Mouse (Mus musculus): ENCODE measurements around the gene Alpk3. TPM values are rescaled to one million over a fixed set of nuclear protein-coding genes. Genes with fewer than 3 reads are reported as not detected.
"Not testable (repeated sequence)": the region's sequence is repeated elsewhere in the genome, so short reads cannot be mapped to it uniquely, and the experiment has no call there.

The Alpk3 gene
- polyA plus RNA-seq, 1 experiment from 2014 or later = 0.97 TPM

GRCm38 (mm10) chr7:81133416-81133815, 76.0 kb downstream of the Alpk3 start:
- Histone ChIP-seq H3K9ac (ENCODE audit: low read length) (no peak overlapping the region), H3K27ac (ENCODE audit: low read length) (0 out of 2 replicates have a peak overlapping the region, but pooled peaks have one; percentile 4), H3K9me3 (ENCODE audit: control insufficient read depth, low read length) (no peaks in the 10 kb centered on the region), H3K27me3 (ENCODE audit: control insufficient read depth, insufficient read depth, low read depth, low read length) (no peaks in the 10 kb centered on the region), H3K4me3 (ENCODE audit: low read length) (no peak overlapping the region), H3K4me2 (ENCODE audit: low read depth, low read length) (no peak overlapping the region), H3K4me1 (replicated peaks; ENCODE audit: control insufficient read depth, insufficient read depth, low read length) (peaks cover 20% of the 10 kb centered on the region), H3K36me3 (ENCODE audit: control insufficient read depth, insufficient read depth, low read length) (no peaks in the 10 kb centered on the region)
- ATAC-seq (ENCODE audit: low read depth) = no peak
- WGBS = 65% methylated on average over 6 of the region's 6 CpGs

GRCm38 (mm10) chr7:81133941-81134340, 76.5 kb downstream of the Alpk3 start:
- Histone ChIP-seq H3K27ac (ENCODE audit: low read length) (no peak overlapping the region), H3K36me3 (ENCODE audit: control insufficient read depth, insufficient read depth, low read length) (no peaks in the 10 kb centered on the region), H3K4me2 (ENCODE audit: low read depth, low read length) (no peak overlapping the region), H3K4me1 (replicated peaks; ENCODE audit: control insufficient read depth, insufficient read depth, low read length) (peaks cover 20% of the 10 kb centered on the region), H3K4me3 (ENCODE audit: low read length) (no peak overlapping the region), H3K27me3 (ENCODE audit: control insufficient read depth, insufficient read depth, low read depth, low read length) (no peaks in the 10 kb centered on the region), H3K9me3 (ENCODE audit: control insufficient read depth, low read length) (no peaks in the 10 kb centered on the region), H3K9ac (ENCODE audit: low read length) (no peak overlapping the region)
- 79% methylated on average over 2 of the region's 2 CpGs for WGBS
- no peak for ATAC-seq (ENCODE audit: low read depth)

- H3K36me3 ChIP-seq (ENCODE audit: control insufficient read depth, insufficient read depth, low read length) = no peaks in the 10 kb centered on the region
- H3K9ac ChIP-seq (ENCODE audit: low read length) = peak overlapping the region; percentile 51
- WGBS = 5% methylated on average over 9 of the region's 9 CpGs
- peak overlapping the region; percentile 42 for H3K27ac ChIP-seq (ENCODE audit: low read length)
- ATAC-seq (ENCODE audit: low read depth) = peak; percentile 89
- peak overlapping the region; percentile 57 for H3K4me2 ChIP-seq (ENCODE audit: low read depth, low read length)
- no peaks in the 10 kb centered on the region for H3K27me3 ChIP-seq (ENCODE audit: control insufficient read depth, insufficient read depth, low read depth, low read length)
- H3K4me1 ChIP-seq (replicated peaks; ENCODE audit: control insufficient read depth, insufficient read depth, low read length) = peaks cover 20% of the 10 kb centered on the region
- H3K9me3 ChIP-seq (ENCODE audit: control insufficient read depth, low read length) = no peaks in the 10 kb centered on the region
- peak overlapping the region; percentile 26 for H3K4me3 ChIP-seq (ENCODE audit: low read length)
Observed at GRCm38 (mm10) chr7:81134614-81135067, 77.2 kb downstream of the Alpk3 start.

DNA sequence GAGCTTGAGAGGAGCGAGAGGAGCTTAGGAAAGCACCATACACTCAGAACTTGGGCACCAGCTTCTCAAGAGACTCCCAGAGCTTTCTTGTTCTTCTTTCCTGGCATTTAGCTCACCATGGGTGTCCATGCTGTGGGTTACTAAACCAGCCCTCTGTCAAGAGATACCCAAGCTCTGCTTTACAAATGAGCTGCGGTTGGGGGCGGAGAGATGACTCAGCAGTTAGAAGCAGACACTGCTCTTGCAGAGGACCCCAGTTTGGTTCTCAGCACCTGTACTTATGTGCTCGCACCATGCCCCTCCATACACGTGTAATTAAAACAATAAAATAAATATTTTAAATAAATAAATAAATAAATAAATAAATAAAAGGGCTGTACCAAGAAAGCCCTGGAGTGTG, 79.9 kb downstream of the Alpk3 start:
- H3K4me1 ChIP-seq (replicated peaks; ENCODE audit: control insufficient read depth, insufficient read depth, low read length) = peaks cover 20% of the 10 kb centered on the region
- H3K9me3 ChIP-seq (ENCODE audit: control insufficient read depth, low read length) = no peaks in the 10 kb centered on the region
- H3K9ac ChIP-seq (ENCODE audit: low read length) = no peak overlapping the region
- no peaks in the 10 kb centered on the region for H3K36me3 ChIP-seq (ENCODE audit: control insufficient read depth, insufficient read depth, low read length)
- no peak overlapping the region for H3K4me2 ChIP-seq (ENCODE audit: low read depth, low read length)
- no peak for ATAC-seq (ENCODE audit: low read depth)
- no peak overlapping the region for H3K4me3 ChIP-seq (ENCODE audit: low read length)
- no peak overlapping the region for H3K27ac ChIP-seq (ENCODE audit: low read length)
- no peaks in the 10 kb centered on the region for H3K27me3 ChIP-seq (ENCODE audit: control insufficient read depth, insufficient read depth, low read depth, low read length)
- 77% methylated on average over 5 of the region's 5 CpGs for WGBS

- no peaks in the 10 kb centered on the region for H3K27me3 ChIP-seq (ENCODE audit: control insufficient read depth, insufficient read depth, low read depth, low read length)
- no peaks in the 10 kb centered on the region for H3K9me3 ChIP-seq (ENCODE audit: control insufficient read depth, low read length)
- no peak overlapping the region for H3K4me2 ChIP-seq (ENCODE audit: low read depth, low read length)
- no peak overlapping the region for H3K9ac ChIP-seq (ENCODE audit: low read length)
- no peak overlapping the region for H3K4me3 ChIP-seq (ENCODE audit: low read length)
- H3K36me3 ChIP-seq (ENCODE audit: control insufficient read depth, insufficient read depth, low read length) = no peaks in the 10 kb centered on the region
- no peak for ATAC-seq (ENCODE audit: low read depth)
- WGBS = 65% methylated on average over 7 of the region's 7 CpGs
- H3K4me1 ChIP-seq (replicated peaks; ENCODE audit: control insufficient read depth, insufficient read depth, low read length) = peaks cover 8% of the 10 kb centered on the region
- no peak overlapping the region for H3K27ac ChIP-seq (ENCODE audit: low read length)
Observed at GRCm38 (mm10) chr7:81139100-81139499, 81.7 kb downstream of the Alpk3 start.

- WGBS = 89% methylated on average over 5 of the region's 5 CpGs
- H3K4me3 ChIP-seq (ENCODE audit: low read length) = no peak overlapping the region
- peaks cover 3% of the 10 kb centered on the region for H3K4me1 ChIP-seq (replicated peaks; ENCODE audit: control insufficient read depth, insufficient read depth, low read length)
- ATAC-seq (ENCODE audit: low read depth) = no peak
- no peaks in the 10 kb centered on the region for H3K9me3 ChIP-seq (ENCODE audit: control insufficient read depth, low read length)
- peak overlapping the region; percentile 5; the same call in 1 of the 2 replicates for H3K27ac ChIP-seq (ENCODE audit: low read length)
- H3K9ac ChIP-seq (ENCODE audit: low read length) = no peak overlapping the region
- no peak overlapping the region for H3K4me2 ChIP-seq (ENCODE audit: low read depth, low read length)
- H3K27me3 ChIP-seq (ENCODE audit: control insufficient read depth, insufficient read depth, low read depth, low read length) = no peaks in the 10 kb centered on the region
- H3K36me3 ChIP-seq (ENCODE audit: control insufficient read depth, insufficient read depth, low read length) = no peaks in the 10 kb centered on the region
Observed at GRCm38 (mm10) chr7:81139671-81140404, 82.4 kb downstream of the Alpk3 start.

DNA sequence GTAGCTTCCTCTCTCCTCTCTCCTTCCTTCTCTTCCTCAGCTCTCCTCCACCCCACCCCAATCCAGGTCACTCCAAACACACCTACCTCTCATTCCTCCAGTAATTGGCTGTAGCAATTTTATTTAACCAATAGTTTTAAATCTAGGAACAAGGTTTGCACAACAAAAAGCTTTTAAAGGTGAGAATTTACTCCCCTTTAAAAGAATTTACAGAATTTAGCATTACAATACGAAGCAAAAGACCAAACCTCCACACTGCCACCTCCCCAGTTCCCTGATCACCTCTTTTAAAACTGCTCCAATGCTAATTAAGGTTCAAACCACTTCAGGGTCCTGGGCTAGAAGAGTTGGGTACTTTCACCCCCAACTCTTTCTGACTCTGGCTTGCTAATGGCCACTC, 84.1 kb downstream of the Alpk3 start:
- H3K36me3 ChIP-seq (ENCODE audit: control insufficient read depth, insufficient read depth, low read length) = no peaks in the 10 kb centered on the region
- H3K4me3 ChIP-seq (ENCODE audit: low read length) = no peak overlapping the region
- 65% methylated on average over 1 of the region's 1 CpGs for WGBS
- no peak overlapping the region for H3K27ac ChIP-seq (ENCODE audit: low read length)
- H3K27me3 ChIP-seq (ENCODE audit: control insufficient read depth, insufficient read depth, low read depth, low read length) = no peaks in the 10 kb centered on the region
- H3K4me2 ChIP-seq (ENCODE audit: low read depth, low read length) = no peak overlapping the region
- no peak overlapping the region for H3K9ac ChIP-seq (ENCODE audit: low read length)
- no peaks in the 10 kb centered on the region for H3K4me1 ChIP-seq (replicated peaks; ENCODE audit: control insufficient read depth, insufficient read depth, low read length)
- ATAC-seq (ENCODE audit: low read depth) = no peak
- H3K9me3 ChIP-seq (ENCODE audit: control insufficient read depth, low read length) = no peaks in the 10 kb centered on the region

DNA sequence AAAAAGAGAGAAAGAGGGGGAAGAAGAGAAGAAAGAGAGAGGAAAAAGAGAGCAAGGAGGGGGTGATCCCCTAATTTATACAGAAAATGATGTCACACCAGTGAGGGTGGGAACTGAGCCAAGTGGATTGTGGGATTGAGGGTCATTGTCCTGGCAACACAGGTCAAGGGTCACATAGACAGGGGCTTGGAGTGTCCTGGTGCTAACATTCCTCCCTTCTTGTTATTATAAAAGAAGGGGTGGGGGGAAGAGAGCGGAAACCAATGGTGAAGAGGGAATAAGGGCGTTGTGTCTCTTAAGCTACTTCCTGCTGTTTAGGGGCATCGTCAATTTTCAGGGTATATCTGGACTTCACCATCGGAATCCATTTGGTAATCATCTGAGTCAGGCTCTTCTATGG, 85.7 kb downstream of the Alpk3 start:
- 52% methylated on average over 4 of the region's 4 CpGs for WGBS
- H3K4me3 ChIP-seq (ENCODE audit: low read length) = not testable (repeated sequence)

GRCm38 (mm10) chr7:81149759-81150158, 92.4 kb downstream of the Alpk3 start:
- Histone ChIP-seq H3K4me2 (ENCODE audit: low read depth, low read length) (no peak overlapping the region), H3K9me3 (ENCODE audit: control insufficient read depth, low read length) (peaks cover 3% of the 10 kb centered on the region; the same call in 1 of the 2 replicates), H3K4me1 (replicated peaks; ENCODE audit: control insufficient read depth, insufficient read depth, low read length) (no peaks in the 10 kb centered on the region), H3K27ac (ENCODE audit: low read length) (no peak overlapping the region), H3K27me3 (ENCODE audit: control insufficient read depth, insufficient read depth, low read depth, low read length) (no peaks in the 10 kb centered on the region), H3K4me3 (ENCODE audit: low read length) (no peak overlapping the region), H3K9ac (ENCODE audit: low read length) (no peak overlapping the region), H3K36me3 (ENCODE audit: control insufficient read depth, insufficient read depth, low read length) (no peaks in the 10 kb centered on the region)
- WGBS = 73% methylated on average over 11 of the region's 11 CpGs
- ATAC-seq (ENCODE audit: low read depth) = no peak

More for the DNA sequence above, 85.7 kb downstream of the Alpk3 start:
- not testable (repeated sequence) for H3K9ac ChIP-seq (ENCODE audit: low read length); H3K4me1 ChIP-seq (replicated peaks; ENCODE audit: control insufficient read depth, insufficient read depth, low read length); ATAC-seq (ENCODE audit: low read depth); H3K36me3 ChIP-seq (ENCODE audit: control insufficient read depth, insufficient read depth, low read length); H3K27me3 ChIP-seq (ENCODE audit: control insufficient read depth, insufficient read depth, low read depth, low read length); H3K9me3 ChIP-seq (ENCODE audit: control insufficient read depth, low read length); H3K4me2 ChIP-seq (ENCODE audit: low read depth, low read length); H3K27ac ChIP-seq (ENCODE audit: low read length)
